In genomic region chr5:108675251-108675816, GRCm38 (mm10) we compare ENCODE assay signal across 14 mouse cellular contexts. TPM values are rescaled to one million over a fixed set of nuclear protein-coding genes. Genes with fewer than 3 reads are reported as not detected.
A peak's percentile ranks its signal among the peaks of the same experiment; 100 is the strongest.
DNase-seq lines count a peak whose midpoint lies in the region; ATAC-seq and TF ChIP-seq lines count a peak whose summit lies in the region.
"Had no signal": no experiment of that assay in that cellular context is flagged by ENCODE, and none has a peak within 500 bp of the region (broad histone marks: within the 10 kb centered on the region; RNA-seq: fewer than 3 reads in every experiment).

Slc26a1 (minus strand) TSS chr5:108675569.

- no peak within 1 kb of the TSS for H3K9ac ChIP-seq in intestine, postnatal 0 days (ENCODE audit: low read depth, low read length)
- peak within 1 kb of the TSS; percentile 88 for H3K9ac ChIP-seq in liver, adult 2 months (ENCODE audit: low read depth, low read length)
- H3K9ac ChIP-seq in heart, adult 2 months (ENCODE audit: low read depth, low read length), result no peak within 1 kb of the TSS
- H3K9ac ChIP-seq: limb, embryonic 15.5 days had no signal

- H3K4me3 ChIP-seq in G1E (ENCODE audit: low read depth, low read length), result peak within 1 kb of the TSS; percentile 70
- H3K4me3 ChIP-seq in bone marrow, adult 2 months (replicated peaks; ENCODE audit: control insufficient read depth, low read depth, low read length), result no peak within 1 kb of the TSS
- no peak within 1 kb of the TSS for H3K4me3 ChIP-seq in intestine, postnatal 0 days (ENCODE audit: low read depth, low read length)
- H3K4me3 ChIP-seq in liver, adult 2 months (ENCODE audit: insufficient read depth, low read depth, low read length), result peak within 1 kb of the TSS; percentile 70
- no peak within 1 kb of the TSS for H3K4me3 ChIP-seq in left cerebral cortex, adult 2 months
- no peak within 1 kb of the TSS for H3K4me3 ChIP-seq in heart, adult 2 months
- H3K4me3 ChIP-seq: limb, embryonic 15.5 days; midbrain, embryonic 10.5 days had no signal

- intact Hi-C loops in left cerebral cortex, adult 2 months (cut with DNase I), result no loop called here
- intact Hi-C loops in heart, adult 2 months (cut with DNase I), result no loop called here

- no peak for TF ChIP-seq CTCF in G1E (IDR thresholded peaks at IDR 0.05; ENCODE audit: low read depth, low read length)
- no peak for TF ChIP-seq CTCF in bone marrow, adult 2 months (IDR thresholded peaks at IDR 0.05; ENCODE audit: control insufficient read depth, insufficient read depth, low read length)
- no peak for TF ChIP-seq CTCF in intestine, postnatal 0 days (IDR thresholded peaks at IDR 0.05; ENCODE audit: low read depth)
- TF ChIP-seq CTCF in liver, adult 2 months (IDR thresholded peaks at IDR 0.05; ENCODE audit: low read depth, low read length), result no peak
- no peak for TF ChIP-seq CTCF in left cerebral cortex, adult 2 months (IDR thresholded peaks at IDR 0.05)
- TF ChIP-seq CTCF in heart, adult 2 months (IDR thresholded peaks at IDR 0.05), result no peak

- WGBS in bone marrow, adult 2 months, result 68% methylated on average over 9 of the region's 9 CpGs
- WGBS in intestine, postnatal 0 days, result 38% methylated on average over 9 of the region's 9 CpGs
- WGBS in liver, adult 2 months, result 22% methylated on average over 9 of the region's 9 CpGs
- WGBS in heart, adult 2 months, result 83% methylated on average over 9 of the region's 9 CpGs

- peaks cover 58% of the 10 kb centered on the region for H3K36me3 ChIP-seq in G1E (replicated peaks)
- peaks cover 17% of the 10 kb centered on the region; the same call in 1 of the 2 replicates for H3K36me3 ChIP-seq in intestine, postnatal 0 days (ENCODE audit: control insufficient read depth, insufficient read depth)
- H3K36me3 ChIP-seq in liver, adult 2 months (ENCODE audit: control insufficient read depth, insufficient read depth, low read length), result no peaks in the 10 kb centered on the region; the same call in 1 of the 2 replicates
- no peaks in the 10 kb centered on the region for H3K36me3 ChIP-seq in heart, adult 2 months (ENCODE audit: control insufficient read depth, insufficient read depth, low read length)

- no peaks in the 10 kb centered on the region for H3K9me3 ChIP-seq in G1E (replicated peaks)
- H3K9me3 ChIP-seq in intestine, postnatal 0 days (ENCODE audit: control insufficient read depth), result no peaks in the 10 kb centered on the region
- H3K9me3 ChIP-seq: limb, embryonic 15.5 days; midbrain, embryonic 10.5 days had no signal

- TF ChIP-seq EP300 in heart, adult 2 months (IDR thresholded peaks at IDR 0.05; ENCODE audit: insufficient read depth, low read depth, low read length), result no peak

- H3K4me2 ChIP-seq in intestine, postnatal 0 days (replicated peaks; ENCODE audit: low read depth), result 0 out of 2 replicates have a peak within 1 kb of the TSS, but pooled peaks have one; percentile 6
- H3K4me2 ChIP-seq: limb, embryonic 15.5 days had no signal

- peak within 1 kb of the TSS; percentile 49 for H3K27ac ChIP-seq in bone marrow, adult 2 months (ENCODE audit: control insufficient read depth, insufficient read depth, low read depth, low read length, poor library complexity)
- peak within 1 kb of the TSS; percentile 35; the same call in 1 of the 2 replicates for H3K27ac ChIP-seq in intestine, postnatal 0 days (ENCODE audit: low read depth, low read length)
- H3K27ac ChIP-seq in liver, adult 2 months (replicated peaks; ENCODE audit: insufficient read depth, low read depth, low read length), result peak within 1 kb of the TSS; percentile 99
- H3K27ac ChIP-seq in left cerebral cortex, adult 2 months, result no peak within 1 kb of the TSS
- H3K27ac ChIP-seq in heart, adult 2 months, result no peak within 1 kb of the TSS

- ATAC-seq in G1E (ENCODE audit: extremely low read depth, insufficient number of reproducible peaks, low FRiP score, poor library complexity, severe bottlenecking), result peak; percentile 23
- peak; percentile 15; the same call in 1 of the 2 replicates for ATAC-seq in intestine, postnatal 0 days
- ATAC-seq: forebrain, embryonic 16.5 days had no signal

- peak; percentile 60 for DNase-seq in G1E (ENCODE audit: low spot score)
- DNase-seq in liver, adult 2 months (ENCODE audit: extremely low read depth, low read depth, low spot score), result peak; percentile 95
- no peak for DNase-seq in frontal cortex, postnatal 14 days (ENCODE audit: low spot score in 2 of 2)
- no peak for DNase-seq in left cerebral cortex, adult 11 months (ENCODE audit: low spot score)
- DNase-seq in left cerebral cortex, adult 2 months (ENCODE audit: extremely low spot score in 1 of 2, low spot score in 2 of 2), result no peak
- DNase-seq in heart, adult 2 months, result no peak
- DNase-seq: heart, adult 18-20 months; layer of hippocampus, adult 9-11 months; retina, postnatal 1 day had no signal

- H3K27me3 ChIP-seq in G1E (ENCODE audit: insufficient read depth, low read length), result no peaks in the 10 kb centered on the region
- no peaks in the 10 kb centered on the region for H3K27me3 ChIP-seq in intestine, postnatal 0 days (replicated peaks; ENCODE audit: control insufficient read depth, insufficient read depth, low read length)
- no peaks in the 10 kb centered on the region for H3K27me3 ChIP-seq in liver, adult 2 months (ENCODE audit: control insufficient read depth, insufficient read depth, low read length)
- no peaks in the 10 kb centered on the region for H3K27me3 ChIP-seq in heart, adult 2 months (ENCODE audit: control insufficient read depth, insufficient read depth, low read length)
- H3K27me3 ChIP-seq: limb, embryonic 15.5 days had no signal

- no peak for TF ChIP-seq POLR2A in bone marrow, adult 2 months (IDR thresholded peaks at IDR 0.05; ENCODE audit: borderline replicate concordance, control insufficient read depth, low read depth, low read length)
- no peak for TF ChIP-seq POLR2A in liver, adult 2 months (IDR thresholded peaks at IDR 0.05; ENCODE audit: extremely low read depth, insufficient read depth, low read length)
- no peak for TF ChIP-seq POLR2A in heart, adult 2 months (IDR thresholded peaks at IDR 0.05; ENCODE audit: insufficient read depth, low read depth, low read length)

- peaks cover 98% of the 10 kb centered on the region for H3K4me1 ChIP-seq in G1E (ENCODE audit: insufficient read depth, low read depth, low read length)
- H3K4me1 ChIP-seq in bone marrow, adult 2 months (ENCODE audit: control insufficient read depth, insufficient read depth, low read length), result peaks cover 1% of the 10 kb centered on the region
- peaks cover 11% of the 10 kb centered on the region for H3K4me1 ChIP-seq in intestine, postnatal 0 days (replicated peaks; ENCODE audit: control insufficient read depth, insufficient read depth, low read length)
- H3K4me1 ChIP-seq in liver, adult 2 months (ENCODE audit: control insufficient read depth, insufficient read depth, low read length), result peaks cover 29% of the 10 kb centered on the region
- peaks cover 2% of the 10 kb centered on the region; the same call in 1 of the 2 replicates for H3K4me1 ChIP-seq in heart, adult 2 months (ENCODE audit: control insufficient read depth, insufficient read depth, low read length)

- peaks cover 12% of the 10 kb centered on the region; the same call in 1 of the 2 replicates for H3K79me2 ChIP-seq in liver, adult 2 months (ENCODE audit: control insufficient read depth, insufficient read depth, low read length)
- H3K79me2 ChIP-seq in heart, adult 2 months (replicated peaks; ENCODE audit: control insufficient read depth, insufficient read depth, low read length), result no peaks in the 10 kb centered on the region

RNA-seq across cellular contexts. Expression of gene Slc26a1, which starts in this region (rescaled TPM):
- total RNA-seq in G1E (2014; fragmentation: Nextera tagmentation), result 1.7 and 2.0 TPM in 2 replicates
- total RNA-seq in G1E (2017), result 0.87 and 0.93 TPM in 2 replicates
- polyA plus RNA-seq in G1E (2012), result 0.88 and 1.2 TPM in 2 replicates
- 1.8 and 2.2 TPM in 2 replicates for polyA plus RNA-seq in bone marrow, adult 2 months (2011; ENCODE audit: insufficient read depth, insufficient read length, low replicate concordance, missing spikeins)
- polyA plus RNA-seq in intestine, postnatal 0 days (2015; fragmentation: Nextera tagmentation; extraction: Ambion mirVana), result 1.9 and 2.1 TPM in 2 replicates
- total RNA-seq in liver, adult 2 months (2014; rRNA removed), result 121 and 190 TPM in 2 replicates
- 261 and 264 TPM in 2 replicates for polyA plus RNA-seq in liver, adult 2 months (2012; rRNA removed)
- total RNA-seq in left cerebral cortex, adult 2 months (2021), result 1 to 10 TPM in 1 of 2 experiments, under 1 TPM in 1; 0.89 to 1.4 TPM
- not detected for total RNA-seq in heart, adult 2 months (2021)
- polyA plus RNA-seq in heart, adult 2 months (2012; rRNA removed), result 0.06 and 0.12 TPM in 2 replicates
- total RNA-seq: heart, adult 18-20 months had no signal

Comparison
In these comparisons a context has a peak if more than half of its experiments do, and no peak if none do; other contexts are left out.
1. RNA of gene Slc26a1 (total RNA-seq): 121 to 190 TPM in liver, adult 2 months; 0.87 to 2.0 TPM in G1E, 0.89 to 1.4 TPM in left cerebral cortex, adult 2 months and not detected in heart, adult 2 months; every median in the first group is over 10 times any median in the second.
2. RNA of gene Slc26a1 (polyA plus RNA-seq): 261 to 264 TPM in liver, adult 2 months; 1.8 to 2.2 TPM in bone marrow, adult 2 months, 1.9 to 2.1 TPM in intestine, postnatal 0 days, 0.88 to 1.2 TPM in G1E and 0.06 to 0.12 TPM in heart, adult 2 months; every median in the first group is over 10 times any median in the second.
3. DNase-seq: peak in G1E (single experiment) and liver, adult 2 months (single experiment); none in frontal cortex, postnatal 14 days (0 of 2), left cerebral cortex, adult 11 months (single experiment), left cerebral cortex, adult 2 months (0 of 2) and heart, adult 2 months (0 of 2).
4. H3K4me3 ChIP-seq: peak in G1E (single experiment) and liver, adult 2 months (single experiment); none in bone marrow, adult 2 months (single experiment), intestine, postnatal 0 days (single experiment), left cerebral cortex, adult 2 months (single experiment) and heart, adult 2 months (single experiment).
5. H3K27ac ChIP-seq: peak in bone marrow, adult 2 months (single experiment), intestine, postnatal 0 days (single experiment) and liver, adult 2 months (single experiment); none in left cerebral cortex, adult 2 months (single experiment) and heart, adult 2 months (single experiment).